Mouse (Mus musculus): ENCODE measurements around the gene Fkbp5. TPM values are rescaled to one million over a fixed set of nuclear protein-coding genes. Genes with fewer than 3 reads are reported as not detected.
"Not testable (repeated sequence)": the region's sequence is repeated elsewhere in the genome, so short reads cannot be mapped to it uniquely, and the experiment has no call there.

Gene Fkbp5
- polyA plus RNA-seq, 1 experiment from 2014 or later: 27.2 TPM

DNA sequence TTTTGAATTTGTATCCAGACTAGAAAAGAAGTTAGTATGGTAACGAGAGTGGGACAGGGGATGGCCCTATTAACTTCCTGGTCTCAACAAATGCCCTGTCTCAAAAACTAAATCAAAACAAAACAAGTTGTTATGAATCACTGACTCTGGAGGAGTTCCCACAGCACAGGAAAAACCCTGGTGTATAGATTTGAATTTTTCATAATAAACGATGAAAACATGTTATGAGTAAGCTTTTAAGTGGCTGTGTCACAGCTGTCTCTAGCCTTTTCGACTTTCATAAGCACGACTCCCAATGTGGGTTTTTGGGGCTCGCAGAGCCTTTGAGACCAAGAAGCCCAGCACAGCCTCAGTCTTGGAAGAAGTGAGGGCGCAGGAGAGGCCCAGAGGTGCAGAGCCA is 89.7 kb downstream of the Fkbp5 start:
- WGBS: 93% methylated on average over 6 of the region's 6 CpGs
- no peak overlapping the region for H3K9ac ChIP-seq (replicated peaks)
- H3K27me3 ChIP-seq (replicated peaks): no peaks in the 10 kb centered on the region
- no peak overlapping the region for H3K27ac ChIP-seq (replicated peaks)
- H3K36me3 ChIP-seq: peaks cover 10% of the 10 kb centered on the region; the same call in 1 of the 2 replicates
- peaks cover 7% of the 10 kb centered on the region; the same call in 1 of the 2 replicates for H3K4me1 ChIP-seq
- H3K4me2 ChIP-seq: no peak overlapping the region
- H3K9me3 ChIP-seq (replicated peaks): no peaks in the 10 kb centered on the region
- no peak for ATAC-seq (ENCODE audit: low FRiP score)
- H3K4me3 ChIP-seq (replicated peaks): no peak overlapping the region

DNA sequence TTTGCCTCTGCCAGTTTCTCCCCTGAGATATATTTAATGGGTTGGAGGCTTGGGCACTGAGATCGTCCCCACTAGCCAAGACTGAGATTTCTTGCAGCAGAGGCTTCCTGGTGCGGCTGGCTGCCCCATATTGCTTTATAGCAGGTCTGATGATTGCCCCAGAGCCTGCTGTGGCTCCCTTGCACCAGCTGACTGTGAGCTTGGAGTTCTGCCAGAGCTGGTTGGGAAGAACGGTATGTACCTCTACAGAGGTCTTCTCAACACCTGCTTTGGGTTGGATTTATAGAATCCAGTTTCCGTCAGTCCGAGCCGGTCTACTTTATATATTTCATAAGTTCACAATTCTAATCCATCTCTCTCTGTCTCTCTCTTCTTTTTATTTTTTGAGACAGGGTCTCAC is 93.0 kb downstream of the Fkbp5 start:
- Histone ChIP-seq H3K9ac (replicated peaks) (no peak overlapping the region), H3K27me3 (replicated peaks) (no peaks in the 10 kb centered on the region), H3K4me2 (no peak overlapping the region), H3K9me3 (replicated peaks) (no peaks in the 10 kb centered on the region), H3K36me3 (peaks cover 10% of the 10 kb centered on the region; the same call in 1 of the 2 replicates), H3K27ac (replicated peaks) (no peak overlapping the region), H3K4me1 (peaks cover 15% of the 10 kb centered on the region), H3K4me3 (replicated peaks) (no peak overlapping the region)
- ATAC-seq (ENCODE audit: low FRiP score): no peak
- WGBS: 54% methylated on average over 6 of the region's 6 CpGs

GRCm38 (mm10) chr17:28421071-28421470 is 96.3 kb downstream of the Fkbp5 start:
- no peak overlapping the region for H3K27ac ChIP-seq (replicated peaks)
- H3K4me3 ChIP-seq (replicated peaks): no peak overlapping the region
- H3K4me1 ChIP-seq: peaks cover 15% of the 10 kb centered on the region
- H3K9me3 ChIP-seq (replicated peaks): no peaks in the 10 kb centered on the region
- no peak overlapping the region for H3K4me2 ChIP-seq
- no peaks in the 10 kb centered on the region for H3K27me3 ChIP-seq (replicated peaks)
- WGBS: 75% methylated on average over 5 of the region's 5 CpGs
- H3K9ac ChIP-seq (replicated peaks): no peak overlapping the region
- ATAC-seq (ENCODE audit: low FRiP score): no peak
- 0 out of 2 replicates have a peak, but pooled peaks cover 2% of the 10 kb centered on the region for H3K36me3 ChIP-seq

DNA sequence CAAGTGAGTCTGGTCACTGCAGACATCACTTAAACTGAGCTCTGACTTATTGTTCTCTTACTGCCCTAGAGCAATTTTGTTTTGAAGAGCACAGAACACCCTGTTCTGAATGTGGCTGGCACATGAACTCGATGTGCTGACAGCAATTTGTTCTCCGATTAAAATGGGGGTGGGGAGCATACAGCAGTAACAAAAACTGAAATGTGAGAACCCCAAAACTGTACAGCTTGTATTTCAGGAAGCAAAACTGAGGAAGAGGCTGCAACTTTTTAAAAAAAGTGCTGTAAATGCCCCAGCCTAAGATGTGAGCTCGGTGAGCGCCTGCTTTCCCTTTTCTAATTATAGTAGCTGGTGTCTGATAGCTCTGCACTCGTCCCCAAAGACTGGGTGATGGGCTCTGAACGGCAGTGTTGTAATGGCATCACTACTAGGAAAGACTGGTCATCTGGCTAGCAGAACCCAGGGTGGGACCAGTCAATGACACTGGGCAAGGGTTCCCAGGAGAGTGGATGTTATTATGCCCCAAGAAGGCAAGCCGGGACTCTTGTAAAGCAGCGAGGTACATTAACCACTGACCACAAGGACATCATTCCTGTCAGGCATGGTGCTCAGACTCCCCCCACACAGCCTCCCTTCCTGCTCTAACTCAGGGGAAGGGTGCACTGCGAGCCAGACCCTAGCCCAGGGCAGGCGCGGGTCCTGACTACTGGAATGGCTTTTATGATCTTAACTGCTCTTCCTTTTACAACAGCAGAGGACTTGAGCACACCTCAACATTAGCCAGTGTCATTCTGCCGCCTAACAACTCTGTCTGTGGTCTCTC is 96.9 kb downstream of the Fkbp5 start:
- H3K27me3 ChIP-seq (replicated peaks): no peaks in the 10 kb centered on the region
- no peak overlapping the region for H3K4me3 ChIP-seq (replicated peaks)
- ATAC-seq (ENCODE audit: low FRiP score): no peak
- H3K9me3 ChIP-seq (replicated peaks): no peaks in the 10 kb centered on the region
- 35% methylated on average over 12 of the region's 12 CpGs for WGBS
- H3K4me2 ChIP-seq: no peak overlapping the region
- H3K36me3 ChIP-seq: no peaks in the 10 kb centered on the region
- no peak overlapping the region for H3K9ac ChIP-seq (replicated peaks)
- H3K27ac ChIP-seq (replicated peaks): no peak overlapping the region
- peaks cover 15% of the 10 kb centered on the region for H3K4me1 ChIP-seq

DNA sequence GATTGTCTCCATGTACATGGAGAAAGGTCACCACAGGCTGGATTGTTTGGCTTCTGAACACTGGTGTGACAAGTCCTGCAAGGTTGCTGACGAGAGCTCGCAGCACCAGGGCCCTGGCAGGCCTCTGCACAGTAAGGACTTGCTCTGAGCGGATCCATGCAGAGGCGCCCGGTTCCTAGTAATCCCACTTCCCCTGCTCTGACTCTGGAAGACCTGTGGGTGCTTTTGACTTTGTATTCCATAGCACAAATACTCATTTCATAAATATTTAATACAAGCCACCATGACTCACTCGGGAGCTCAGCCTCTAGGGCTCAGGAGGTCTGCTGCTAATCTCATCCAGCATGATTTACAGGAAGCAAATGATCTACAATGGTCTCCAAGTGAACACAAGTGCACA is 97.7 kb downstream of the Fkbp5 start:
- ATAC-seq (ENCODE audit: low FRiP score): no peak
- Histone ChIP-seq H3K27me3 (replicated peaks) (no peaks in the 10 kb centered on the region), H3K9me3 (replicated peaks) (no peaks in the 10 kb centered on the region), H3K4me3 (replicated peaks) (no peak overlapping the region), H3K27ac (replicated peaks) (no peak overlapping the region), H3K4me2 (no peak overlapping the region), H3K4me1 (peaks cover 15% of the 10 kb centered on the region), H3K36me3 (no peaks in the 10 kb centered on the region; the same call in 1 of the 2 replicates), H3K9ac (replicated peaks) (no peak overlapping the region)
- 66% methylated on average over 6 of the region's 6 CpGs for WGBS

DNA sequence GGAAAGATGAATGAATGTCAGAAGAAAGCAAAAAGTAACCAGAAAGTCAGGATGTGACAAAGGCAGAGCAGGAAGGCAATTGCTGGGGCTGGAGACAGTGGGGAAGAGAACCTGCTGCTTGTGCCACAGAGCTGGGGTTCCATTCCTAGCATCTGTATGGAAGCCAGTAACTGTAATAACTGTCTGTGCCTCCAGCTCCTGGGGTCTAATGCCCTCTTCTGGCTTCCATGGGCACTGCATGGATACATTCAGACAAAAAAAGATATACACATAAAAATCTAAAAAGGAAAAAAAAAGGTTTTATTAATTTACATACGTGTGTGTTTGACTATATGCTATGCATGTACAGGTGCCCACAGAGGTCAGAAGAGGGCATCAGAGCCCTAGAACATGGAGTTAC is 98.4 kb downstream of the Fkbp5 start:
- no peak overlapping the region for H3K4me2 ChIP-seq
- 93% methylated on average over 1 of the region's 1 CpGs for WGBS
- no peak for ATAC-seq (ENCODE audit: low FRiP score)
- no peak overlapping the region for H3K9ac ChIP-seq (replicated peaks)
- H3K27me3 ChIP-seq (replicated peaks): no peaks in the 10 kb centered on the region
- no peak overlapping the region for H3K4me3 ChIP-seq (replicated peaks)
- H3K9me3 ChIP-seq (replicated peaks): no peaks in the 10 kb centered on the region
- no peak overlapping the region for H3K27ac ChIP-seq (replicated peaks)
- peaks cover 10% of the 10 kb centered on the region for H3K4me1 ChIP-seq
- H3K36me3 ChIP-seq: no peaks in the 10 kb centered on the region; the same call in 1 of the 2 replicates

DNA sequence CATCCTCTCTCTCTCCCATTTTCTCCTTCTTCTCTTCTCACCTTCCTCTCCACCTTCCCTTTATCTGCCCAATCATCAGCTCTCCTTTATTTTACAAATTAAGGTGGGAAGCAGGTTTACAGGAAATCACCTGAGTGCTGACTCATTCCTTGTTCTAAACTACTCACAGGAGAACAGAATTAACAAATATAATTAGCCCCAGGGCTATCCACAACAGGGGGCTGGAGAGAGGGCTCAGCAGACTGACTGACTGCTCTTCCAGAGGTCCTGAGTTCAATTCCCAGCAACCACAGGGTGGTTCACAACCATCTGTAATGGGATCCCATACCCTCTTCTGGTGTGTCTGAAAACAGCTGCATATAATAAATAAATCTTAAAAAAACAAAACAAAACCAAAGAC is 98.8 kb downstream of the Fkbp5 start:
- not testable (repeated sequence) for H3K9me3 ChIP-seq (replicated peaks); H3K36me3 ChIP-seq; H3K27me3 ChIP-seq (replicated peaks); H3K27ac ChIP-seq (replicated peaks); H3K9ac ChIP-seq (replicated peaks); H3K4me1 ChIP-seq; H3K4me2 ChIP-seq; H3K4me3 ChIP-seq (replicated peaks); ATAC-seq (ENCODE audit: low FRiP score)

DNA sequence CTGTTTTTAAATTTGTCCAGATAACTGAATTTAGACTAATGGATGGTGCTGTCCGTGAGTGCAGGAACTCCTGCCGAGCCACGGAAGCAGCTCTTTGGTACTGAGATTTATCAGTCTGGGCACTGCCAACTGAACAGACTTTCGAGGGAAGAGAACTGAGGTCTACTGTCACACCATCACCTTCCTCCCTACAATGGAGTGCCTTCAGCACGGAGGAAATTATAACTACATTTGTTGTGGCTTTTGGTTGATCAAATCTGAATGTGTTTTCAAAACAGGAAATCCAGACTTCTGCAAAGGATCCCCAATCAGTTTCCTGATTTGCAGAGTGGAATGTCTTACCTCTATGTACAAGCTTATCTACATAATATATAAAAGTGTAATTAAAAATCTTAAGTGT is 99.6 kb downstream of the Fkbp5 start:
- H3K27me3 ChIP-seq (replicated peaks): no peaks in the 10 kb centered on the region
- no peaks in the 10 kb centered on the region for H3K9me3 ChIP-seq (replicated peaks)
- H3K9ac ChIP-seq (replicated peaks): no peak overlapping the region
- no peak for ATAC-seq (ENCODE audit: low FRiP score)
- 85% methylated on average over 5 of the region's 5 CpGs for WGBS
- H3K4me1 ChIP-seq: peaks cover 7% of the 10 kb centered on the region
- no peak overlapping the region for H3K4me2 ChIP-seq
- no peaks in the 10 kb centered on the region; the same call in 1 of the 2 replicates for H3K36me3 ChIP-seq
- no peak overlapping the region for H3K4me3 ChIP-seq (replicated peaks)
- no peak overlapping the region for H3K27ac ChIP-seq (replicated peaks)

GRCm38 (mm10) chr17:28415271-28415670 is 102.1 kb downstream of the Fkbp5 start:
- Histone ChIP-seq H3K9me3 (replicated peaks) (no peaks in the 10 kb centered on the region), H3K4me3 (replicated peaks) (no peak overlapping the region), H3K36me3 (peaks cover 6% of the 10 kb centered on the region; the same call in 1 of the 2 replicates), H3K4me1 (0 out of 2 replicates have a peak, but pooled peaks cover 2% of the 10 kb centered on the region), H3K27ac (replicated peaks) (0 out of 2 replicates have a peak overlapping the region, but pooled peaks have one; percentile 3), H3K27me3 (replicated peaks) (no peaks in the 10 kb centered on the region), H3K9ac (replicated peaks) (no peak overlapping the region), H3K4me2 (no peak overlapping the region)
- no peak for ATAC-seq (ENCODE audit: low FRiP score)
- WGBS: 67% methylated on average over 5 of the region's 5 CpGs

DNA sequence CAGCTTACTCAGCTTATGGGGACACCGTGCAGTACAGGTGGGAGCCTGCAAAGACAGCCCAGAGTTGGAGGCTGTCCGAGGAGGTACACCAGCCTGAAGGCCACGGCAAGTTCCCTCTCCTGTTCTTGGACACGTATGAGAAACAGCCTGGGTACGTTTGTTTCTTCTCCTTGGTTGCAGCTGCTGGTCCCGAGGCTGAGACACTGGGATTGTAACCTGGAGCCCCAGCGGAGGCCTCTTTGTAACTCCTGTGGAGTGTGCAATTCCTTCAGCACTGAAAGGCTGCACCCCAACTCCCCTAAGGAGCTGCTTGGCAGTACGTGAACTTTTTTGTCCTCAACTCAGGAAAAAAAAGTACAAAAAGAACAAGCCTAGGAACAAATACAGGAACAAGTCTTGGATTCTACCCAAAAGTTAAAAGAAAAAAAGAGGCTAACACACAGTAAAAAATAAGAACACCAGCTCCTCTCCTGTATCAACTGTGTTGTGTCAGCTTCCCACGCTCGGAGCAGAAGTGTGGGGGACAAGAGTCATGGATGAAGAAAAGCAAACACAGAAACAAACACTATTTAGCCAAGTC is 105.9 kb downstream of the Fkbp5 start:
- no peaks in the 10 kb centered on the region for H3K4me1 ChIP-seq
- WGBS: 85% methylated on average over 10 of the region's 10 CpGs
- no peak for ATAC-seq (ENCODE audit: low FRiP score)
- H3K27me3 ChIP-seq (replicated peaks): no peaks in the 10 kb centered on the region
- H3K4me3 ChIP-seq (replicated peaks): no peak overlapping the region
- no peak overlapping the region for H3K9ac ChIP-seq (replicated peaks)
- H3K4me2 ChIP-seq: no peak overlapping the region
- no peak overlapping the region; the same call in 1 of the 2 replicates for H3K27ac ChIP-seq (replicated peaks)
- peaks cover 10% of the 10 kb centered on the region; the same call in 1 of the 2 replicates for H3K36me3 ChIP-seq
- H3K9me3 ChIP-seq (replicated peaks): no peaks in the 10 kb centered on the region

- peaks cover 12% of the 10 kb centered on the region for H3K36me3 ChIP-seq
- H3K4me2 ChIP-seq: no peak overlapping the region
- WGBS: 92% methylated on average over 4 of the region's 4 CpGs
- no peaks in the 10 kb centered on the region for H3K27me3 ChIP-seq (replicated peaks)
- no peaks in the 10 kb centered on the region for H3K9me3 ChIP-seq (replicated peaks)
- no peak overlapping the region for H3K27ac ChIP-seq (replicated peaks)
- no peak overlapping the region for H3K4me3 ChIP-seq (replicated peaks)
- no peaks in the 10 kb centered on the region for H3K4me1 ChIP-seq
- ATAC-seq (ENCODE audit: low FRiP score): no peak
- no peak overlapping the region for H3K9ac ChIP-seq (replicated peaks)
Observed at GRCm38 (mm10) chr17:28410731-28411130, 106.6 kb downstream of the Fkbp5 start.

All from neural tube, embryonic 15.5 days (tissue).